ENCODE assay signal across 13 mouse cellular contexts in the genomic region with DNA sequence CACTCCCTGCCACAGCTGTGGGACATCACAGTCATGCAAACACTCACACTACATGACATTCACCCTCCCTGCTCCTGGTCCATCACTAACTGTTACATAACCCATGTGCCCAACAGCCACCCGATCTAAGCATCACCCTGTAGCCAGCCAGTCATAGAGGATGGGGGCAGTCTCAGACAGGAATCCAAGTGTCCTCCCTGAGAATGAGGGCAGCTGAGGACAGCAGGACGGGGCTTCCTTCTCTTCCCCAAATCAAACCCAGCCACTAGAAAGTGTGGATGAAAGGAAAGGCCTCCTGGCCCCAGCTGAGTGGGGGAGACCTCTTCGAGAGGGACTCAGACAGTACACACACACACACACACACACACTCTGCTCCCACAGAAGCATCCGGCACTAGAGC. TPM values are rescaled to one million over a fixed set of nuclear protein-coding genes. Genes with fewer than 3 reads are reported as not detected.
DNase-seq lines count a peak whose midpoint lies in the region; ATAC-seq and TF ChIP-seq lines count a peak whose summit lies in the region.
"Had no signal": no experiment of that assay in that cellular context is flagged by ENCODE, and none has a peak within 500 bp of the region (broad histone marks: within the 10 kb centered on the region; RNA-seq: fewer than 3 reads in every experiment).

No protein-coding gene starts in this region.

- peaks cover 69% of the 10 kb centered on the region for H3K4me1 ChIP-seq in heart, embryonic 11.5 days (ENCODE audit: control insufficient read depth, insufficient read depth, low read length)
- H3K4me1 ChIP-seq in kidney, embryonic 16.5 days (ENCODE audit: insufficient read depth, low read length) = peaks cover 67% of the 10 kb centered on the region
- peaks cover 70% of the 10 kb centered on the region for H3K4me1 ChIP-seq in heart, postnatal 0 days (ENCODE audit: control insufficient read depth, insufficient read depth)

- no peak overlapping the region for H3K9ac ChIP-seq in heart, embryonic 11.5 days (ENCODE audit: low read depth, low read length)
- no peak overlapping the region for H3K9ac ChIP-seq in kidney, embryonic 16.5 days (replicated peaks; ENCODE audit: low read length)
- H3K9ac ChIP-seq in heart, postnatal 0 days (replicated peaks; ENCODE audit: low read depth, low read length) = no peak overlapping the region
- H3K9ac ChIP-seq: liver, embryonic 12.5 days had no signal

- WGBS in heart, embryonic 11.5 days (ENCODE audit: insufficient replicate concordance) = 75% methylated on average over 4 of the region's 4 CpGs
- 40% methylated on average over 4 of the region's 4 CpGs for WGBS in kidney, embryonic 16.5 days
- 45% methylated on average over 4 of the region's 4 CpGs for WGBS in heart, postnatal 0 days

- DNase-seq in heart, postnatal 4 days = no peak
- DNase-seq in kidney, adult 18-20 months = no peak
- no peak for DNase-seq in heart, postnatal 0 days (ENCODE audit: low spot score)
- peak; percentile 68 for DNase-seq in lung, postnatal 25 days (ENCODE audit: low spot score)
- DNase-seq in cerebellum, adult 18-20 months = no peak
- DNase-seq: adrenal gland, adult 8-10 months; cerebellum, postnatal 10 days; layer of hippocampus, adult 9-11 months; thymus, adult 2 months had no signal

- no peak overlapping the region for H3K27ac ChIP-seq in heart, embryonic 11.5 days (ENCODE audit: low read depth, low read length)
- H3K27ac ChIP-seq in kidney, embryonic 16.5 days (ENCODE audit: low read length) = no peak overlapping the region
- no peak overlapping the region for H3K27ac ChIP-seq in heart, postnatal 0 days (ENCODE audit: low read depth)
- H3K27ac ChIP-seq: liver, embryonic 12.5 days had no signal

- 0 out of 2 replicates have a peak, but pooled peaks cover 3% of the 10 kb centered on the region for H3K36me3 ChIP-seq in heart, embryonic 11.5 days (ENCODE audit: control insufficient read depth, insufficient read depth, low read length)
- H3K36me3 ChIP-seq in kidney, embryonic 16.5 days (ENCODE audit: insufficient read depth, low read length) = no peaks in the 10 kb centered on the region
- H3K36me3 ChIP-seq in heart, postnatal 0 days (replicated peaks; ENCODE audit: control insufficient read depth, insufficient read depth, low read length) = no peaks in the 10 kb centered on the region
- H3K36me3 ChIP-seq: G1E; liver, embryonic 12.5 days had no signal

- no peaks in the 10 kb centered on the region for H3K9me3 ChIP-seq in heart, embryonic 11.5 days (replicated peaks; ENCODE audit: control insufficient read depth, low read length)
- H3K9me3 ChIP-seq in kidney, embryonic 16.5 days (ENCODE audit: low read length) = no peaks in the 10 kb centered on the region
- H3K9me3 ChIP-seq in heart, postnatal 0 days (replicated peaks; ENCODE audit: control insufficient read depth, low read length) = no peaks in the 10 kb centered on the region
- H3K9me3 ChIP-seq: G1E; liver, embryonic 12.5 days had no signal

- peak overlapping the region; percentile 14; the same call in 1 of the 2 replicates for H3K4me2 ChIP-seq in heart, embryonic 11.5 days
- H3K4me2 ChIP-seq in kidney, embryonic 16.5 days (replicated peaks; ENCODE audit: low read depth, low read length) = peak overlapping the region; percentile 31
- H3K4me2 ChIP-seq in heart, postnatal 0 days (ENCODE audit: low read depth, low read length) = peak overlapping the region; percentile 48; the same call in 1 of the 2 replicates
- H3K4me2 ChIP-seq: liver, embryonic 12.5 days had no signal

- no peak for TF ChIP-seq EP300 in heart, postnatal 0 days (IDR thresholded peaks at IDR 0.05; ENCODE audit: low read depth)

- no peaks in the 10 kb centered on the region for H3K27me3 ChIP-seq in heart, embryonic 11.5 days (ENCODE audit: control insufficient read depth, insufficient read depth, low read length)
- H3K27me3 ChIP-seq in kidney, embryonic 16.5 days (ENCODE audit: insufficient read depth, low read length) = no peaks in the 10 kb centered on the region
- no peaks in the 10 kb centered on the region for H3K27me3 ChIP-seq in heart, postnatal 0 days (ENCODE audit: control insufficient read depth, insufficient read depth, low read length)
- H3K27me3 ChIP-seq: liver, embryonic 12.5 days had no signal

- ATAC-seq in heart, embryonic 11.5 days (replicated peaks; ENCODE audit: insufficient number of reproducible peaks, low FRiP score, low TSS enrichment) = no peak
- no peak for ATAC-seq in kidney, embryonic 16.5 days (ENCODE audit: low FRiP score, low TSS enrichment)
- no peak for ATAC-seq in heart, postnatal 0 days (ENCODE audit: insufficient read depth, low read depth)
- ATAC-seq: liver, embryonic 12.5 days had no signal

- no peak overlapping the region for H3K4me3 ChIP-seq in heart, embryonic 11.5 days (ENCODE audit: low read depth, low read length)
- peak overlapping the region; percentile 9 for H3K4me3 ChIP-seq in kidney, embryonic 16.5 days (ENCODE audit: low read length)
- H3K4me3 ChIP-seq in heart, postnatal 0 days (ENCODE audit: low read depth, low read length) = peak overlapping the region; percentile 23; the same call in 1 of the 2 replicates
- H3K4me3 ChIP-seq: liver, embryonic 12.5 days had no signal

- TF ChIP-seq CTCF in heart, postnatal 0 days (IDR thresholded peaks at IDR 0.05; ENCODE audit: low read depth) = no peak

RNA-seq across cellular contexts. Expression of a gene that starts 8.5 kb away (rescaled TPM):
- polyA plus RNA-seq in heart, embryonic 11.5 days (2014; fragmentation: Nextera tagmentation; extraction: Ambion mirVana) = 55.0 and 56.5 TPM in 2 replicates
- total RNA-seq in heart, postnatal 4 days (2021) = 10 to 100 TPM; 68.1 to 73.4 TPM
- 75.0 and 80.5 TPM in 2 replicates for polyA plus RNA-seq in kidney, embryonic 16.5 days (2015; fragmentation: Nextera tagmentation; extraction: Ambion mirVana)
- total RNA-seq in heart, postnatal 0 days (2014; rRNA removed; ENCODE audit: low replicate concordance) = 70.6 and 111 TPM in 2 replicates
- polyA plus RNA-seq in heart, postnatal 0 days (2015; fragmentation: Nextera tagmentation; extraction: Ambion mirVana) = 31.8 and 32.7 TPM in 2 replicates

RNA-seq across cellular contexts. Expression of a gene that starts 48.4 kb away (rescaled TPM):
- polyA plus RNA-seq in heart, embryonic 11.5 days (2014; fragmentation: Nextera tagmentation; extraction: Ambion mirVana) = 3.0 and 3.3 TPM in 2 replicates
- 10 to 100 TPM in 1 of 2 experiments, 1 to 10 TPM in 1; 9.8 to 10.2 TPM for total RNA-seq in heart, postnatal 4 days (2021)
- 3.7 and 4.0 TPM in 2 replicates for polyA plus RNA-seq in kidney, embryonic 16.5 days (2015; fragmentation: Nextera tagmentation; extraction: Ambion mirVana)
- total RNA-seq in heart, postnatal 0 days (2014; rRNA removed; ENCODE audit: low replicate concordance) = 12.9 and 19.4 TPM in 2 replicates
- polyA plus RNA-seq in heart, postnatal 0 days (2015; fragmentation: Nextera tagmentation; extraction: Ambion mirVana) = 1.8 and 2.9 TPM in 2 replicates
